Mouse (Mus musculus): ENCODE measurements around the gene Cyb561.

- no peak for TF ChIP-seq POLR2A (IDR thresholded peaks at IDR 0.05; ENCODE audit: extremely low read depth, insufficient read depth, low read length)
- TF ChIP-seq CTCF (IDR thresholded peaks at IDR 0.05; ENCODE audit: low read depth, low read length) = no peak
Observed at GRCm38 (mm10) chr11:105957501-105957900, 4.4 kb upstream of the Cyb561 start.

Data from liver, adult 2 months (tissue).